Mouse (Mus musculus) cerebellum, postnatal 25 days (tissue): ENCODE results near the gene Bbx.

Experiments
- DNase-seq, 2 experiments: peaks; one replicate each; pipeline ENCODE4 v3.0.0; 2021; ENCODE audit warnings: mixed read lengths in 2 of 2

Gene Bbx

GRCm38 (mm10) chr16:50224946-50225345 is 207.2 kb downstream of the Bbx start:
- DNase-seq: no peak

- peak in 1 of 2 experiments; percentile 22 for DNase-seq
These were observed 211.3 kb downstream of the Bbx start for GRCm38 (mm10) chr16:50220734-50221501.

- DNase-seq: no peak
These were observed 215.1 kb downstream of the Bbx start for GRCm38 (mm10) chr16:50217084-50217483.

- DNase-seq: no peak
These were observed 220.5 kb downstream of the Bbx start for GRCm38 (mm10) chr16:50211727-50212126.

GRCm38 (mm10) chr16:50211231-50211630 is 221.0 kb downstream of the Bbx start:
- DNase-seq: no peak

- no peak for DNase-seq
These were observed 221.4 kb downstream of the Bbx start for GRCm38 (mm10) chr16:50210742-50211141.

GRCm38 (mm10) chr16:50204944-50205343 is 227.2 kb downstream of the Bbx start:
- no peak for DNase-seq

- peak; percentile 22 to 61 for DNase-seq
These were observed 230.5 kb downstream of the Bbx start for GRCm38 (mm10) chr16:50201546-50202151.

GRCm38 (mm10) chr16:50200214-50200613 is 232.0 kb downstream of the Bbx start:
- DNase-seq: peak; percentile 30 to 46

- DNase-seq: no peak
These were observed 236.1 kb downstream of the Bbx start for GRCm38 (mm10) chr16:50196118-50196517.

- no peak for DNase-seq
These were observed 239.6 kb downstream of the Bbx start for GRCm38 (mm10) chr16:50192626-50193025.

- DNase-seq: no peak
These were observed 243.1 kb downstream of the Bbx start for GRCm38 (mm10) chr16:50189108-50189507.

GRCm38 (mm10) chr16:50186604-50187003 is 245.6 kb downstream of the Bbx start:
- no peak for DNase-seq

GRCm38 (mm10) chr16:50185041-50185440 is 247.1 kb downstream of the Bbx start:
- DNase-seq: peak in 1 of 2 experiments; percentile 55

- no peak for DNase-seq
These were observed 249.2 kb downstream of the Bbx start for GRCm38 (mm10) chr16:50182988-50183387.

- no peak for DNase-seq
These were observed 249.6 kb downstream of the Bbx start for GRCm38 (mm10) chr16:50182561-50182960.

- DNase-seq: no peak
These were observed 259.4 kb downstream of the Bbx start for GRCm38 (mm10) chr16:50172760-50173159.

GRCm38 (mm10) chr16:50170812-50171211 is 261.4 kb downstream of the Bbx start:
- no peak for DNase-seq

- no peak for DNase-seq
These were observed 264.2 kb downstream of the Bbx start for GRCm38 (mm10) chr16:50167983-50168299.

- DNase-seq: no peak
These were observed 264.8 kb downstream of the Bbx start for GRCm38 (mm10) chr16:50167231-50167982.

GRCm38 (mm10) chr16:50160418-50161271 is 271.5 kb downstream of the Bbx start:
- no peak for DNase-seq

- DNase-seq: no peak
These were observed 273.6 kb downstream of the Bbx start for GRCm38 (mm10) chr16:50158546-50158945.

GRCm38 (mm10) chr16:50149606-50150005 is 282.6 kb downstream of the Bbx start:
- DNase-seq: no peak
